ENCODE assay signal across 19 mouse cellular contexts in the genomic region with DNA sequence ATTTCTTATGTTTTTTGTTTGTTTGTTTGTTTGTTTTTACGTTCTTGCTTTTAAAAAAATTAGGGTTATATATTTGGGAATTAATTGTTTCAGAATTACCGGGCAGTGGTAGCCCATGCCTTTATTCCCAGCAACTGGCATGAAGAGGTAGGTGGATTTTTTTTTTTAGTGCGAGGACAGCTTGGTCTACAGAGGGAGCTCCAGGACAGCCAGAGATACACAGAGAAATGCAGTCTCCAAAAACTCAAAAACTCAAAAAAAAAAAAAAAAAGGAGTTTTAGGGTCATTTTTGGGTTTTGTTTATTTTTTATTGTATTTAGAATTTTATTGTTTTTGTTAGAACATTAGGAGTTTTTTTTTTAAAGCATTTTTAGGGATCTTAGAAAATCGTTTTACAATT. TPM values are rescaled to one million over a fixed set of nuclear protein-coding genes. Genes with fewer than 3 reads are reported as not detected.
DNase-seq lines count a peak whose midpoint lies in the region; TF ChIP-seq lines count a peak whose summit lies in the region.
"Had no signal": no experiment of that assay in that cellular context is flagged by ENCODE, and none has a peak within 500 bp of the region (broad histone marks: within the 10 kb centered on the region; RNA-seq: fewer than 3 reads in every experiment).

No protein-coding gene starts in this region.

- H3K36me3 ChIP-seq in ES-E14 (ENCODE audit: control insufficient read depth, insufficient read depth, low read length, poor library complexity, severe bottlenecking) = no peaks in the 10 kb centered on the region
- H3K36me3 ChIP-seq: embryonic facial prominence, embryonic 12.5 days; heart, embryonic 12.5 days; hindbrain, embryonic 10.5 days had no signal

- intact Hi-C loops in gastrocnemius, postnatal 14 days (cut with DNase I; ENCODE audit: low total_unique reads) = no loop called here

- in situ Hi-C loops in ES-E14 (cut with MboI; ENCODE audit: low sequenced_read_pairs in 2 of 2, unreplicated experiment in 2 of 2) = no loop called here

- H3K9ac ChIP-seq in ES-E14 (ENCODE audit: insufficient read depth, low read depth, low read length, poor library complexity, severe bottlenecking) = no peak overlapping the region
- H3K9ac ChIP-seq: embryonic facial prominence, embryonic 12.5 days; heart, embryonic 12.5 days; hindbrain, embryonic 14.5 days had no signal

- no peak overlapping the region for H3K27ac ChIP-seq in ES-E14 (ENCODE audit: insufficient read depth, low read depth, low read length, poor library complexity, severe bottlenecking)
- H3K27ac ChIP-seq: embryonic facial prominence, embryonic 12.5 days; hindbrain, embryonic 10.5 days; hindbrain, embryonic 14.5 days had no signal

- H3K9me3 ChIP-seq in ES-E14 (ENCODE audit: control insufficient read depth, insufficient read depth, low read depth, low read length) = no peaks in the 10 kb centered on the region
- H3K9me3 ChIP-seq: embryonic facial prominence, embryonic 12.5 days; heart, embryonic 12.5 days; hindbrain, embryonic 10.5 days had no signal

- H3K4me3 ChIP-seq in ES-E14 (ENCODE audit: insufficient read depth in 1 of 2, low read depth in 1 of 2, low read length in 2 of 2, poor library complexity in 1 of 2, severe bottlenecking in 1 of 2) = no peak overlapping the region
- H3K4me3 ChIP-seq: embryonic facial prominence, embryonic 12.5 days; heart, embryonic 12.5 days; hindbrain, embryonic 10.5 days had no signal

- H3K4me1 ChIP-seq in ES-E14 (ENCODE audit: control insufficient read depth in 2 of 2, insufficient read depth in 2 of 2, low read length in 2 of 2, poor library complexity in 1 of 2) = no peaks in the 10 kb centered on the region
- H3K4me1 ChIP-seq: embryonic facial prominence, embryonic 12.5 days; heart, embryonic 12.5 days; hindbrain, embryonic 10.5 days had no signal

- DNase-seq in 3134 (ENCODE audit: extremely low read depth, insufficient read length, low spot score) (peak; percentile 27), 416B (ENCODE audit: low read depth) (peak; percentile 59), ES-E14 (ENCODE audit: low read depth, low spot score) (no peak), adipocyte (ENCODE audit: low spot score) (peak; percentile 89)
- no peak for DNase-seq in c-Kit-positive CD71-positive TER-119-positive erythroid progenitor cells, embryonic 14.5 days (ENCODE audit: low spot score)
- DNase-seq in gastrocnemius, postnatal 14 days = no peak
- no peak for DNase-seq in embryo, embryonic 10.5 days (ENCODE audit: low spot score)
- DNase-seq: adrenal gland, postnatal 10 days; cerebellum, adult 18-20 months; cerebellum, adult 9-11 months; cerebellum, postnatal 36 days; gastrocnemius, postnatal 10 days; kidney, adult 2 months had no signal

TF ChIP-seq in ES-E14, 5 proteins besides CTCF, POLR2A, EP300 and RAD21:
- TF ChIP-seq HCFC1 (IDR thresholded peaks at IDR 0.05; ENCODE audit: borderline replicate concordance, insufficient read depth, low read length) = no peak
- 0 out of 2 replicates have a peak, but pooled peaks have one; percentile 20 for TF ChIP-seq ZNF384 (IDR thresholded peaks at IDR 0.05; ENCODE audit: low read depth, low read length)

RNA-seq across cellular contexts. Expression of gene Gm17521, which starts 14.0 kb away (rescaled TPM):
- total RNA-seq in ES-E14 (2012; rRNA removed) = not detected in 2 replicates
- not detected for total RNA-seq in gastrocnemius, postnatal 14 days (2021)
- total RNA-seq: adrenal gland, postnatal 10 days; gastrocnemius, postnatal 10 days; heart, adult 8-10 months; heart, postnatal 25 days had no signal

RNA-seq across cellular contexts. Expression of gene Cldn34c1, which starts 59.8 kb away (rescaled TPM):
- total RNA-seq in ES-E14 (2012; rRNA removed) = 0.36 TPM in 1 of 2 replicates, not detected in the other
- total RNA-seq in gastrocnemius, postnatal 14 days (2021) = 1 to 10 TPM; 1.9 to 2.1 TPM

Comparison
In these comparisons a context has a peak if more than half of its experiments do, and no peak if none do; other contexts are left out.
1. DNase-seq: peak in 3134 (single experiment), 416B (single experiment) and adipocyte (single experiment); none in ES-E14 (single experiment), c-Kit-positive CD71-positive TER-119-positive erythroid progenitor cells, embryonic 14.5 days (single experiment), gastrocnemius, postnatal 14 days (single experiment) and embryo, embryonic 10.5 days (single experiment).